Mouse (Mus musculus) myocyte (in vitro differentiated cells): ENCODE measurements around the gene Polr3gl.

Source experiments
- CEBPB ChIP-seq: IDR thresholded peaks from 2 replicates; pipeline ENCODE4 v1.6.1; 2011; ENCODE audit warnings: mild to moderate bottlenecking, moderate library complexity; ENCODE audit not compliant: poor library complexity, insufficient read depth, severe bottlenecking
- E2F4 ChIP-seq: IDR thresholded peaks from one replicate; pipeline ENCODE4 v1.6.1; 2011; ENCODE audit warnings: mild to moderate bottlenecking, control low read depth, moderate library complexity; ENCODE audit not compliant: insufficient read depth
- POLR2A ChIP-seq: IDR thresholded peaks from one replicate; pipeline ENCODE4 v1.6.1; 2011; ENCODE audit warnings: low read depth, mild to moderate bottlenecking, control low read depth, moderate library complexity; ENCODE audit not compliant: insufficient read length
- TCF12 ChIP-seq: IDR thresholded peaks from one replicate; pipeline ENCODE4 v1.6.1; 2011; ENCODE audit warnings: mild to moderate bottlenecking, control low read depth; ENCODE audit not compliant: poor library complexity, insufficient read depth, severe bottlenecking

DNA sequence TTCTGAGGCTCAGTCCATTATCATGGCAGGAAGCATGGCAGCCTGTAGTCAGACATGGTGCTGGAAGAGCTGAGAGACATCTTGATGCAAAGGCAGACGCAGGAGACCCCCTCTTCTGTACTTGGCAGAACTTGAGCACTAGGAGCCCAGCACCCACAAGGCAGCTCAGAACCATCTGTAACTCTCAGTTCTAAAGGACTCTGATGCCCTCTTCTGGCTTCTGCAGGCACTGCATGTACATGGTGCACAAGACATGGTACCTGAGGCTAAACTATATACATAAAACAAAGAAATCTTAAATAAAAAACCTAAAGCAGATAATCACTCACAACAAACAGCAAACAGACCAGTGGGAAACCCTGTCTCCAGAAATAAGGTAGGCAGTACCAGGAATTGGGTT lies 45.2 kb upstream of the Polr3gl start:
- no peak for TF ChIP-seq POLR2A
- no peak for TF ChIP-seq E2F4
- TF ChIP-seq TCF12 = no peak
- TF ChIP-seq CEBPB = no peak
